Mouse (Mus musculus): ENCODE measurements around the gene Bri3bp.
"Not testable (repeated sequence)": the region's sequence is repeated elsewhere in the genome, so short reads cannot be mapped to it uniquely, and the experiment has no call there.

- not testable (repeated sequence) for TF ChIP-seq POLR2A (IDR thresholded peaks at IDR 0.05; ENCODE audit: low read depth, low read length); CTCF (IDR thresholded peaks at IDR 0.05; ENCODE audit: extremely low read depth, insufficient read depth, insufficient read length, insufficient replicate concordance)
Measured at GRCm38 (mm10) chr5:125412536-125412935, 28.8 kb upstream of the Bri3bp start.

Data from spleen, adult 2 months (tissue).